Mouse (Mus musculus) frontal cortex, postnatal 36 days (tissue): ENCODE measurements around the gene Ppp1r8.
"Not testable (repeated sequence)": the region's sequence is repeated elsewhere in the genome, so short reads cannot be mapped to it uniquely, and the experiment has no call there.

Experiments
- DNase-seq, 2 experiments: peaks; one replicate each; pipeline ENCODE4 v3.0.0; 2022; ENCODE audit warnings: low spot score in 2 of 2

Ppp1r8 gene

GRCm38 (mm10) chr4:132806620-132807191 lies 36.3 kb downstream of the Ppp1r8 start:
- DNase-seq = no peak

GRCm38 (mm10) chr4:132805599-132806197 lies 37.3 kb downstream of the Ppp1r8 start:
- DNase-seq = no peak

GRCm38 (mm10) chr4:132805146-132805545 lies 37.8 kb downstream of the Ppp1r8 start:
- DNase-seq = no peak

- no peak for DNase-seq
Observed at GRCm38 (mm10) chr4:132804331-132804730, 38.6 kb downstream of the Ppp1r8 start.

GRCm38 (mm10) chr4:132803876-132804275 lies 39.1 kb downstream of the Ppp1r8 start:
- no peak for DNase-seq

- no peak for DNase-seq
Observed at GRCm38 (mm10) chr4:132803212-132803611, 39.8 kb downstream of the Ppp1r8 start.

GRCm38 (mm10) chr4:132802171-132802637 lies 40.8 kb downstream of the Ppp1r8 start:
- no peak for DNase-seq

GRCm38 (mm10) chr4:132801176-132802077 lies 41.5 kb downstream of the Ppp1r8 start:
- no peak for DNase-seq

GRCm38 (mm10) chr4:132799845-132800244 lies 43.1 kb downstream of the Ppp1r8 start:
- DNase-seq = no peak

GRCm38 (mm10) chr4:132798666-132799065 lies 44.3 kb downstream of the Ppp1r8 start:
- not testable (repeated sequence) for DNase-seq

GRCm38 (mm10) chr4:132798028-132798427 lies 44.9 kb downstream of the Ppp1r8 start:
- DNase-seq = no peak

- DNase-seq = no peak
Observed at GRCm38 (mm10) chr4:132797461-132797860, 45.5 kb downstream of the Ppp1r8 start.

- no peak for DNase-seq
Observed at GRCm38 (mm10) chr4:132796196-132796886, 46.6 kb downstream of the Ppp1r8 start, which contains the start of gene Themis2. Gene Themis2 (minus strand): TSS chr4:132796387.

- DNase-seq = no peak
Observed at GRCm38 (mm10) chr4:132795171-132795570, 47.8 kb downstream of the Ppp1r8 start.

- no peak for DNase-seq
Observed at GRCm38 (mm10) chr4:132794760-132795159, 48.2 kb downstream of the Ppp1r8 start.

GRCm38 (mm10) chr4:132794028-132794427 lies 48.9 kb downstream of the Ppp1r8 start:
- DNase-seq = no peak

GRCm38 (mm10) chr4:132793322-132794004 lies 49.5 kb downstream of the Ppp1r8 start:
- DNase-seq = not testable (repeated sequence)

- DNase-seq = no peak
Observed at GRCm38 (mm10) chr4:132789731-132790130, 53.2 kb downstream of the Ppp1r8 start.

- DNase-seq = no peak
Observed at GRCm38 (mm10) chr4:132785228-132785627, 57.7 kb downstream of the Ppp1r8 start.

GRCm38 (mm10) chr4:132783732-132784131 lies 59.2 kb downstream of the Ppp1r8 start:
- DNase-seq = no peak

GRCm38 (mm10) chr4:132780288-132780687 lies 62.7 kb downstream of the Ppp1r8 start:
- no peak for DNase-seq
